Mouse (Mus musculus) embryonic facial prominence, embryonic 11.5 days (tissue): ENCODE measurements at regions not wholly inside any gene's neighbourhood (a gene's known extent, or its start where the extent isn't known, plus 50 kb on each side); places are given as distances from the start of the nearest gene placed in this dataset.
A peak's percentile ranks its signal among the peaks of the same experiment; 100 is the strongest.

Source experiments
- ATAC-seq: fragments of 200-750 bp; cut with Nextera tagmentation; replicated peaks from 2 replicates; pipeline ENCODE4 v1.8.0; 2017; ENCODE audit warnings: low read depth; ENCODE audit not compliant: insufficient number of reproducible peaks, low FRiP score, low TSS enrichment
- DNase-seq: peaks from one replicate; pipeline ENCODE4 v3.0.0-alpha.2; 2015; ENCODE audit warnings: low spot score
- H3K27ac ChIP-seq: fragments of 300-500 bp; sonication (generic); replicated peaks from 2 replicates; pipeline ENCODE4 v1.5.1; 2014; ENCODE audit warnings: mild to moderate bottlenecking, low read depth, low read length, control low read depth
- H3K27me3 ChIP-seq: fragments of 300-500 bp; sonication (generic); 2 replicates; pipeline ENCODE4 v1.6.1; 2014; ENCODE audit warnings: mild to moderate bottlenecking, low read length, moderate library complexity, mixed read lengths; ENCODE audit not compliant: control insufficient read depth, insufficient read depth
- H3K36me3 ChIP-seq: fragments of 300-500 bp; sonication (generic); replicated peaks from 2 replicates; pipeline ENCODE4 v1.6.1; 2014; ENCODE audit warnings: low read depth, mild to moderate bottlenecking, low read length, moderate library complexity, mixed read lengths; ENCODE audit not compliant: control insufficient read depth, insufficient read depth
- H3K4me1 ChIP-seq: fragments of 300-500 bp; sonication (generic); 2 replicates; pipeline ENCODE4 v1.6.1; 2014; ENCODE audit warnings: low read length, mixed read lengths; ENCODE audit not compliant: control insufficient read depth, insufficient read depth
- H3K4me2 ChIP-seq: fragments of 300-500 bp; sonication (generic); 2 replicates; pipeline ENCODE4 v1.6.1; 2014; ENCODE audit warnings: low read depth, mild to moderate bottlenecking, control low read depth, low read length, moderate library complexity
- H3K4me3 ChIP-seq: fragments of 300-500 bp; sonication (generic); 2 replicates; pipeline ENCODE4 v1.5.1; 2014; ENCODE audit warnings: low read depth, low read length, control low read depth
- H3K9ac ChIP-seq: fragments of 300-500 bp; sonication (generic); replicated peaks from 2 replicates; pipeline ENCODE4 v1.6.1; 2014; ENCODE audit warnings: mild to moderate bottlenecking, control low read depth, low read length
- H3K9me3 ChIP-seq: fragments of 300-500 bp; sonication (generic); replicated peaks from 2 replicates; pipeline ENCODE4 v1.6.1; 2016; ENCODE audit warnings: mild to moderate bottlenecking, low read length, inconsistent platforms, mixed read lengths; ENCODE audit not compliant: control insufficient read depth
- WGBS: fragments of 180-500 bp; shearing (Covaris S2); extraction: QIAGEN DNeasy Blood & Tissue Kit; methylation state at CpG from one replicate; pipeline ENCODE4 v1.1.7; 2014; 5-methylcytosine and 5-hydroxymethylcytosine counted together

DNA sequence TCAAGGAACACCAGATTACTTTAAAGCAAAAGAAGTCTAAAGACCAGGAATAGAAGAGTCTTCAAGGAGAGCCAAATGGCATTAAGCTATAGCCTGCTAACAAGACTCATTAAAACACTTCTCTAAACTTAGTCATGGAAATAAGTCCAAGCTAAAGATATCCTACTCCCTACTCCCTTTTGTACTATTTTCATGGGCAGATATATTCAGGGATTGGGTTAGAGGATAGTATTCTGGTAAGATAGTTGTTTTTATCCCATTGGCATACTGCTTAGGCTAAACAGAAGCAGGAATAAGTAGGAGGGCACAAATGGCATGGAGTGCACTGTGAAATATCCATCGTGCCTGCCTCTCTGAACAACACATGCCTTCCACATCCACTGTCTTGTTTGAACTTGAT, 723.5 kb downstream of the Cypt12 start:
- no peak for DNase-seq
- Histone ChIP-seq H3K4me3 (no peak overlapping the region), H3K27me3 (no peaks in the 10 kb centered on the region), H3K9ac (no peak overlapping the region), H3K4me1 (no peaks in the 10 kb centered on the region), H3K9me3 (no peaks in the 10 kb centered on the region), H3K4me2 (no peak overlapping the region), H3K36me3 (no peaks in the 10 kb centered on the region), H3K27ac (no peak overlapping the region)
- ATAC-seq: no peak
- WGBS: 84% methylated on average over 1 of the region's 1 CpGs

- DNase-seq (no peak), ATAC-seq (no peak)
- H3K36me3 ChIP-seq: no peaks in the 10 kb centered on the region
- 88% methylated on average over 6 of the region's 6 CpGs for WGBS
- no peak overlapping the region for H3K9ac ChIP-seq
- no peaks in the 10 kb centered on the region for H3K27me3 ChIP-seq
- no peak overlapping the region for H3K27ac ChIP-seq
- H3K4me3 ChIP-seq: no peak overlapping the region
- no peaks in the 10 kb centered on the region for H3K9me3 ChIP-seq
- no peak overlapping the region for H3K4me2 ChIP-seq
- H3K4me1 ChIP-seq: no peaks in the 10 kb centered on the region
These were observed 735.3 kb downstream of the Cypt12 start for GRCm38 (mm10) chr3:18683346-18684101.

DNA sequence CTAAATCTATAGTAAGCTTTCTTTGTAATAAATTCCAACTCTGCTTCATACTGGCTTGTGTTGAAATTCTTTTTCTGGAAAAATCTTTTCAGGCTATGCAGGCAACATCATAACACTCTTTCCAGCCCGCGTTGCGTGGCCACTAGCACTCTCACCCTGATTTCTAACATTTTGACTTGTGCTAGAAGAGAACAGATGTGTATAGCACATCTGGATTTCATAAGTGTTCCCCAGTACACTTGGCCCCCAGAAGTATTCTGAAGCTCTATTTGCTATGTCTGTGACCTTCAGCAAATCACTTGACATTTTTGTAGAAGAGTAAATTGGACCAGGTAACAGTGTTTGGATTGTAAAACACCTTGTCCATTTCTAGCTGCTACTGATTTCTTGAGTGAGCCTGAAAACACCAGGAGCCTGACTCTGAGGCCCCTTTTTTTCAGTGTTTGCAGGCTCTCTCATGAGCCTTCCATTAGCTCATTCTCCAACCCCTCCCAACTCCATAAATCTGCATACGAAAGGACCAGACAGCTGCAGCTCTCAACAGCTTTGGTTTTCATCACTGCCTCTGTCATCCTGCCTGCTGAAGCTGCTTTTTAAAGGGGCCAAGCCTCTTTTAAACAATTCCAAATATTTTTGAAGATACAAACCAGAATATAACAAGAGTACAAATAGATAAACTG, 747.0 kb downstream of the Cypt12 start:
- ATAC-seq (peak; percentile 70), DNase-seq (peak; percentile 50)
- no peak overlapping the region for H3K4me2 ChIP-seq
- H3K4me1 ChIP-seq: no peaks in the 10 kb centered on the region
- no peak overlapping the region for H3K9ac ChIP-seq
- no peaks in the 10 kb centered on the region for H3K36me3 ChIP-seq
- 35% methylated on average over 4 of the region's 4 CpGs for WGBS
- no peaks in the 10 kb centered on the region for H3K27me3 ChIP-seq
- no peaks in the 10 kb centered on the region for H3K9me3 ChIP-seq
- H3K27ac ChIP-seq: no peak overlapping the region
- no peak overlapping the region for H3K4me3 ChIP-seq

DNA sequence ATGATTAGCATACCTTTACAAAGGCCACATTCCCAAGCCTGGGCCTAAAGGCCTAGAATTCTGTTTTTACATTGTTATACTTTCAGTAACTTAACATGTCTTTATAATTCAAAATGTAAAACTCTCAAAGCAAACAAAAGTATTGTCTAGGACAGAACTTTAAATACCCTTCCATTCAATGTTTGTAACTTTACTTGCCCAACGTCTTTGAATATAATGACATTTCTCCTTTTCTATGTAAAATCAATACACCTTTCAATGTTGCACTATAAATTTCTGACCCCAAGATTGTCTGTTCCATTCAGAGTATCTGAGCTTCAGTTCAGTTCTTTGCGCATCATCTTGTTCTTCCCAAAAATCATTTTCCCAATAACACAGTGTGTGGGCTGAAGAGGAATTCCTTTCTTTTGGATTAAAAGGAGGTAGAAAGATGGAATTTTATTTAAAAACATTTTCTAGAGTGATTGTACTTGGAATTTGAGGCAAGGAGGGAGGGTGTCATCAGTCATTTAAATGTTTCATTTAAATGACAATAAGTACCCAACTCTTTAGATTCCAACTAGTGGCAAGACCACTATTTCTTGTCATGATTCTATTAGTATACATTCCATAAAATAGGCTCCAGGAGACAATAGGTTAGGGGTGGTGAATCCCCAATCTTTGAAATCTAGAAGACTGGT, 748.9 kb downstream of the Cypt12 start:
- H3K27ac ChIP-seq: no peak overlapping the region
- H3K4me1 ChIP-seq: no peaks in the 10 kb centered on the region
- no peak overlapping the region for H3K9ac ChIP-seq
- DNase-seq: no peak
- H3K4me2 ChIP-seq: no peak overlapping the region
- no peak for ATAC-seq
- no peaks in the 10 kb centered on the region for H3K9me3 ChIP-seq
- 87% methylated on average over 2 of the region's 2 CpGs for WGBS
- no peaks in the 10 kb centered on the region for H3K36me3 ChIP-seq
- no peak overlapping the region for H3K4me3 ChIP-seq
- no peaks in the 10 kb centered on the region for H3K27me3 ChIP-seq

- no peak for DNase-seq
- no peak overlapping the region for H3K9ac ChIP-seq
- ATAC-seq: no peak
- no peak overlapping the region for H3K4me3 ChIP-seq
- H3K9me3 ChIP-seq: no peaks in the 10 kb centered on the region
- no peaks in the 10 kb centered on the region for H3K4me1 ChIP-seq
- no peaks in the 10 kb centered on the region for H3K36me3 ChIP-seq
- no peaks in the 10 kb centered on the region for H3K27me3 ChIP-seq
- H3K27ac ChIP-seq: no peak overlapping the region
- H3K4me2 ChIP-seq: no peak overlapping the region
These were observed 749.9 kb downstream of the Cypt12 start for GRCm38 (mm10) chr3:18698106-18698505.

GRCm38 (mm10) chr3:18705165-18705564, 757.0 kb downstream of the Cypt12 start:
- no peaks in the 10 kb centered on the region for H3K9me3 ChIP-seq
- 65% methylated on average over 6 of the region's 6 CpGs for WGBS
- no peak overlapping the region for H3K4me3 ChIP-seq
- H3K27ac ChIP-seq: no peak overlapping the region
- DNase-seq (no peak), ATAC-seq (no peak)
- no peak overlapping the region for H3K4me2 ChIP-seq
- no peaks in the 10 kb centered on the region for H3K27me3 ChIP-seq
- no peaks in the 10 kb centered on the region for H3K4me1 ChIP-seq
- no peaks in the 10 kb centered on the region for H3K36me3 ChIP-seq
- H3K9ac ChIP-seq: no peak overlapping the region

- Histone ChIP-seq H3K36me3 (no peaks in the 10 kb centered on the region), H3K4me1 (no peaks in the 10 kb centered on the region), H3K9me3 (no peaks in the 10 kb centered on the region), H3K27me3 (no peaks in the 10 kb centered on the region), H3K27ac (no peak overlapping the region), H3K4me2 (no peak overlapping the region), H3K9ac (no peak overlapping the region), H3K4me3 (no peak overlapping the region)
- 65% methylated on average over 9 of the region's 9 CpGs for WGBS
- no peak for DNase-seq
- ATAC-seq: no peak
These were observed 757.5 kb downstream of the Cypt12 start for GRCm38 (mm10) chr3:18705756-18706155.

GRCm38 (mm10) chr3:18706356-18706755, 758.1 kb downstream of the Cypt12 start:
- ATAC-seq: no peak
- no peak overlapping the region for H3K9ac ChIP-seq
- no peaks in the 10 kb centered on the region for H3K4me1 ChIP-seq

More at GRCm38 (mm10) chr3:18706356-18706755, 758.1 kb downstream of the Cypt12 start:
- Histone ChIP-seq H3K36me3 (no peaks in the 10 kb centered on the region), H3K9me3 (no peaks in the 10 kb centered on the region), H3K27me3 (no peaks in the 10 kb centered on the region), H3K4me3 (no peak overlapping the region), H3K27ac (no peak overlapping the region), H3K4me2 (no peak overlapping the region)
- no peak for DNase-seq
